Mouse (Mus musculus) MEL (cell line): ENCODE measurements around the gene Fto. TPM values are rescaled to one million over a fixed set of nuclear protein-coding genes. Genes with fewer than 3 reads are reported as not detected.
A peak's percentile ranks its signal among the peaks of the same experiment; 100 is the strongest.

Experiments used
- DNase-seq: peaks from one replicate; pipeline ENCODE4 v3.0.0; 2011; ENCODE audit warnings: low read depth, low spot score
- H3K27ac ChIP-seq: 2 replicates; pipeline ENCODE4 v1.5.1; 2012; ENCODE audit warnings: low read depth, mild to moderate bottlenecking, control low read depth, low read length, moderate library complexity; ENCODE audit not compliant: control insufficient read depth
- H3K27me3 ChIP-seq, 2 experiments: fragments of 150-350 bp in 1 of 2; sonication (generic) in 1 of 2; 2 replicates each; pipeline ENCODE4 v1.6.1; 2012; ENCODE audit warnings: low read length in 2 of 2, mild to moderate bottlenecking in 2 of 2, improper control_type of control experiment in 1 of 2, moderate library complexity in 1 of 2; ENCODE audit not compliant: insufficient read depth in 2 of 2, control insufficient read depth in 1 of 2
- H3K36me3 ChIP-seq, 2 experiments: 2 replicates each; pipeline ENCODE4 v1.6.1; 2012 to 2014; ENCODE audit warnings: low read length in 2 of 2, improper control_type of control experiment in 1 of 2, inconsistent platforms in 1 of 2, mild to moderate bottlenecking in 1 of 2; ENCODE audit not compliant: insufficient read depth in 2 of 2, control insufficient read depth in 1 of 2
- H3K4me1 ChIP-seq, 2 experiments: fragments of 150-350 bp in 1 of 2; sonication (generic) in 1 of 2; 2 replicates each; pipeline ENCODE4 v1.6.1; 2012; ENCODE audit warnings: low read length in 2 of 2, improper control_type of control experiment in 1 of 2, mild to moderate bottlenecking in 1 of 2; ENCODE audit not compliant: insufficient read depth in 2 of 2, control insufficient read depth in 1 of 2
- H3K4me3 ChIP-seq, 2 experiments: fragments of 150-350 bp in 1 of 2; sonication (generic) in 1 of 2; 2 replicates each; pipeline ENCODE4 v1.5.1; 2012; ENCODE audit warnings: low read depth in 2 of 2, low read length in 2 of 2, mild to moderate bottlenecking in 2 of 2, moderate library complexity in 2 of 2, control low read depth in 1 of 2, improper control_type of control experiment in 1 of 2; ENCODE audit not compliant: control insufficient read depth in 1 of 2, insufficient read depth in 1 of 2
- H3K79me2 ChIP-seq: 2 replicates; pipeline ENCODE4 v1.6.1; 2012; ENCODE audit warnings: mild to moderate bottlenecking, low read length, moderate library complexity; ENCODE audit not compliant: control insufficient read depth, poor library complexity, insufficient read depth
- H3K9ac ChIP-seq: 2 replicates; pipeline ENCODE4 v1.6.1; 2012; ENCODE audit warnings: low read depth, mild to moderate bottlenecking, control low read depth, low read length, moderate library complexity; ENCODE audit not compliant: control insufficient read depth, poor library complexity, severe bottlenecking
- H3K9me3 ChIP-seq: fragments of 150-350 bp; sonication (generic); replicated peaks from 2 replicates; pipeline ENCODE4 v1.6.1; 2012; ENCODE audit warnings: mild to moderate bottlenecking, low read length, improper control_type of control experiment, moderate library complexity; ENCODE audit not compliant: insufficient read depth
- CHD1 ChIP-seq: IDR thresholded peaks from 2 replicates; pipeline ENCODE4 v1.6.1; 2012; ENCODE audit warnings: low read depth, mild to moderate bottlenecking, inconsistent platforms, low read length, improper control_type of control experiment
- E2F4 ChIP-seq: IDR thresholded peaks from 2 replicates; pipeline ENCODE4 v1.6.1; 2011; ENCODE audit warnings: low read depth, low read length, improper control_type of control experiment, borderline replicate concordance
- ELF1 ChIP-seq: IDR thresholded peaks from 2 replicates; pipeline ENCODE4 v1.6.1; 2014; ENCODE audit warnings: low read depth, mild to moderate bottlenecking, inconsistent platforms, low read length, improper control_type of control experiment, moderate library complexity
- EP300 ChIP-seq, 2 experiments: IDR thresholded peaks; 2 replicates each; pipeline ENCODE4 v1.6.1; 2011; ENCODE audit warnings: improper control_type of control experiment in 2 of 2, low read length in 2 of 2, low read depth in 1 of 2, mild to moderate bottlenecking in 1 of 2
- ETS1 ChIP-seq: IDR thresholded peaks from 2 replicates; pipeline ENCODE4 v1.6.1; 2012; ENCODE audit warnings: low read depth, mild to moderate bottlenecking, inconsistent platforms, low read length, improper control_type of control experiment, moderate library complexity
- GATA1 ChIP-seq: IDR thresholded peaks from 2 replicates; pipeline ENCODE4 v1.6.1; 2011; ENCODE audit warnings: low read depth, low read length, improper control_type of control experiment
- JUND ChIP-seq: IDR thresholded peaks from 2 replicates; pipeline ENCODE4 v1.6.1; 2011; ENCODE audit warnings: low read depth, mild to moderate bottlenecking, improper control_type of control experiment, low read length
- KAT2A ChIP-seq: conservative IDR thresholded peaks from 2 replicates; pipeline ENCODE4 v1.6.1; 2012; ENCODE audit warnings: low read depth, low read length, improper control_type of control experiment, inconsistent platforms
- MAFK ChIP-seq: IDR thresholded peaks from 2 replicates; pipeline ENCODE4 v1.6.1; 2011; ENCODE audit warnings: low read depth, mild to moderate bottlenecking, low read length, improper control_type of control experiment, borderline replicate concordance
- MAX ChIP-seq: IDR thresholded peaks from 2 replicates; pipeline ENCODE4 v1.6.1; 2011; ENCODE audit warnings: low read length, improper control_type of control experiment
- MAZ ChIP-seq: IDR thresholded peaks from 2 replicates; pipeline ENCODE4 v1.6.1; 2012; ENCODE audit warnings: low read depth, mild to moderate bottlenecking, inconsistent platforms, low read length, improper control_type of control experiment
- MYB ChIP-seq: IDR thresholded peaks from 2 replicates; pipeline ENCODE4 v1.6.1; 2011; ENCODE audit warnings: mild to moderate bottlenecking, low read depth, low read length, improper control_type of control experiment
- NELFE ChIP-seq: IDR thresholded peaks from 2 replicates; pipeline ENCODE4 v1.6.1; 2011; ENCODE audit warnings: low read depth, low read length, improper control_type of control experiment
- NRF1 ChIP-seq: IDR thresholded peaks from 2 replicates; pipeline ENCODE4 v1.6.1; 2014; ENCODE audit warnings: low read depth, mild to moderate bottlenecking, inconsistent platforms, low read length, improper control_type of control experiment, moderate library complexity; ENCODE audit not compliant: poor library complexity, insufficient read depth, severe bottlenecking
- POLR2A ChIP-seq, 2 experiments: IDR thresholded peaks; 2 replicates each; pipeline ENCODE4 v1.6.1; 2011 to 2012; ENCODE audit warnings: low read length in 2 of 2, mild to moderate bottlenecking in 2 of 2, control low read depth in 1 of 2, improper control_type of control experiment in 1 of 2, low read depth in 1 of 2, moderate library complexity in 1 of 2; ENCODE audit not compliant: control insufficient read depth in 1 of 2, insufficient read depth in 1 of 2, poor library complexity in 1 of 2
- POLR2AphosphoS5 ChIP-seq: IDR thresholded peaks from 2 replicates; pipeline ENCODE4 v1.6.1; 2012; ENCODE audit warnings: low read depth, borderline replicate concordance, mild to moderate bottlenecking, inconsistent platforms, low read length, moderate library complexity, mixed read lengths
- RAD21 ChIP-seq: IDR thresholded peaks from 2 replicates; pipeline ENCODE4 v1.6.1; 2011; ENCODE audit warnings: mild to moderate bottlenecking, low read depth, low read length, improper control_type of control experiment
- RCOR1 ChIP-seq: IDR thresholded peaks from 2 replicates; pipeline ENCODE4 v1.6.1; 2012; ENCODE audit warnings: low read depth, mild to moderate bottlenecking, inconsistent platforms, low read length, improper control_type of control experiment
- SMC3 ChIP-seq: IDR thresholded peaks from 2 replicates; pipeline ENCODE4 v1.6.1; 2011; ENCODE audit warnings: low read depth, low read length, improper control_type of control experiment
- TAL1 ChIP-seq: IDR thresholded peaks from 2 replicates; pipeline ENCODE4 v1.6.1; 2012; ENCODE audit warnings: mild to moderate bottlenecking, inconsistent platforms, low read length, moderate library complexity, mixed read lengths
- TCF12 ChIP-seq: IDR thresholded peaks from 2 replicates; pipeline ENCODE4 v1.6.1; 2014; ENCODE audit warnings: low read depth, mild to moderate bottlenecking, inconsistent platforms, low read length, improper control_type of control experiment, moderate library complexity
- UBTF ChIP-seq: IDR thresholded peaks from 2 replicates; pipeline ENCODE4 v1.6.1; 2012; ENCODE audit warnings: low read depth, mild to moderate bottlenecking, inconsistent platforms, low read length, improper control_type of control experiment, moderate library complexity, borderline replicate concordance; ENCODE audit not compliant: insufficient read depth
- USF1 ChIP-seq: IDR thresholded peaks from 2 replicates; pipeline ENCODE4 v1.6.1; 2014; ENCODE audit warnings: low read depth, mild to moderate bottlenecking, inconsistent platforms, low read length, improper control_type of control experiment, moderate library complexity
- USF2 ChIP-seq, 2 experiments: IDR thresholded peaks; 2 replicates each; pipeline ENCODE4 v1.6.1; 2011 to 2012; ENCODE audit warnings: improper control_type of control experiment in 2 of 2, low read length in 2 of 2, borderline replicate concordance in 1 of 2, inconsistent platforms in 1 of 2, low read depth in 1 of 2, mild to moderate bottlenecking in 1 of 2; ENCODE audit not compliant: insufficient read depth in 1 of 2
- ZC3H11A ChIP-seq: IDR thresholded peaks from 2 replicates; pipeline ENCODE4 v1.6.1; 2012; ENCODE audit warnings: low read depth, mild to moderate bottlenecking, inconsistent platforms, low read length, improper control_type of control experiment
- ZKSCAN1 ChIP-seq: IDR thresholded peaks from 2 replicates; pipeline ENCODE4 v1.6.1; 2012; ENCODE audit warnings: low read depth, mild to moderate bottlenecking, inconsistent platforms, low read length, improper control_type of control experiment, moderate library complexity
- ZMIZ1 ChIP-seq: IDR thresholded peaks from 2 replicates; pipeline ENCODE4 v1.6.1; 2012; ENCODE audit warnings: low read depth, mild to moderate bottlenecking, inconsistent platforms, low read length, improper control_type of control experiment, moderate library complexity
- ZNF384 ChIP-seq: IDR thresholded peaks from 2 replicates; pipeline ENCODE4 v1.6.1; 2012; ENCODE audit warnings: low read depth, mild to moderate bottlenecking, inconsistent platforms, low read length, improper control_type of control experiment
- polyA plus RNA-seq, 2 experiments: library from polyadenylated mRNA; stranded (reverse) in 1 of 2; unstranded in 1 of 2; fragments of >175 nt in 1 of 2; fragments of >200 nt in 1 of 2; gene quantifications; 2 replicates each; pipeline versions ENCODE4 v1.2.1 to v1.2.4; 2012; ENCODE audit warnings: low replicate concordance in 2 of 2, low read depth in 1 of 2; ENCODE audit not compliant: insufficient read length in 2 of 2, insufficient read depth in 1 of 2, missing spikeins in 1 of 2
- total RNA-seq: library from RNA; depleted of rRNA; stranded (reverse); fragments of 300-350 nt; gene quantifications from 2 replicates; pipeline ENCODE4 v1.2.3, GENCODE M21; 2012

Gene Fto
- total and polyA plus RNA-seq, 3 experiments, result 13.5 to 41.1 TPM; not detected in 1

- Histone ChIP-seq H3K27me3 (no peaks in the 10 kb centered on the region), H3K9me3 (no peaks in the 10 kb centered on the region), H3K9ac (peak overlapping the region; percentile 64), H3K4me1 (peaks cover 6 to 7% of the 10 kb centered on the region in 2 experiments; a peak in 3 of 4 replicates), H3K79me2 (peaks cover 23% of the 10 kb centered on the region), H3K27ac (peak overlapping the region; percentile 69), H3K36me3 (peaks cover 0 to 17% of the 10 kb centered on the region in 2 experiments; a peak in 3 of 4 replicates), H3K4me3 (peak overlapping the region; percentile 54 to 74)
- peak; percentile 83 for DNase-seq
- TF ChIP-seq GATA1 (peak; percentile 42), NELFE (no peak), MAX (peak; percentile 10; the same call in 1 of the 2 replicates), ETS1 (peak; percentile 67), EP300 (IDR thresholded peaks at IDR 0.05; ENCODE audit: low read depth in 1 of 2, low read length in 2 of 2) (peak in 1 of 2 experiments; percentile 43; a peak in 2 of 4 replicates), TCF12 (0 out of 2 replicates have a peak, but pooled peaks have one; percentile 30), CHD1 (no peak), KAT2A (no peak), TAL1 (no peak), RCOR1 (peak; percentile 24; the same call in 1 of the 2 replicates), MYB (no peak), MAZ (peak; percentile 34; the same call in 1 of the 2 replicates), UBTF (no peak)
Observed at GRCm38 (mm10) chr8:91312342-91312741, 983 bp upstream of the Fto start.

DNA sequence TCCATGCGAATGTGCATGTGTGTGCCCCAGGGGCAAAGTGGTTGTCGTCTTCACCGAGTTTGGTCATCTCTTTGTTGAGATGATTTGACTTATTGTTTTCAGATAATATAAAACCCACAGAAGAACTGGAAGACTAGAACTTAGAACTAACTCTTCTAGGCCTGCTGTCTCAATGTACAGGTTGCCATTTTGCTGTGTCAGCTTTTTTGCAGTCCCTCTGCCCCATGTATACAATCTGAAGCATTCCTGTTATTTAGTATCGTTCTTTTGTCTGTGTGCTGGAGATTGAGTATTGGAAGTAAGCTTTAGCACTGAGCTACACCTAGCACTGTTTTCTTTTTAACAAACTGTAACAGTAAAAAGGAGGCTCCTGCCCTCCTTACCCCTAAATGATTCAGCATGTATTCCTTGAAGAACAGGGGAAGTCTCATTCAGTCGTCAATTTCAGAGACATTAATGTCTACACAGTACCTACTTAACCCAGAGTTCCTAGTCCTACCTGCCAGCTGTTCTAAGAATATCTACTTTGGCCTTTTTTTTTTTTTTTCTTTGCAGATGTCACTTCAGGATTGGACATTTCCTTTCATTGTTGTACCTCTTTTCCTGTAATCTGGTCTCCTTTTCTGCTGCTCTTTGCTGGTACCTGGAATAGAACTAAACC lies 4.4 kb downstream of the Fto start:
- peak; percentile 52 for DNase-seq
- Histone ChIP-seq H3K4me1 (peaks cover 6 to 8% of the 10 kb centered on the region in 2 experiments; a peak in 3 of 4 replicates), H3K27ac (peak overlapping the region; percentile 4; the same call in 1 of the 2 replicates), H3K9ac (no peak overlapping the region), H3K9me3 (no peaks in the 10 kb centered on the region), H3K4me3 (no peak overlapping the region), H3K27me3 (no peaks in the 10 kb centered on the region), H3K36me3 (peaks cover 0 to 24% of the 10 kb centered on the region in 2 experiments; a peak in 3 of 4 replicates), H3K79me2 (peaks cover 44% of the 10 kb centered on the region)
- no peak for TF ChIP-seq USF2 (IDR thresholded peaks at IDR 0.05; ENCODE audit: borderline replicate concordance in 1 of 2, insufficient read depth in 1 of 2, low read depth in 1 of 2, low read length in 2 of 2)
- TF ChIP-seq ZNF384, result no peak
- no peak for TF ChIP-seq ELF1
- TF ChIP-seq NRF1, result no peak
- no peak for TF ChIP-seq USF1
- no peak; the same call in 1 of the 2 replicates for TF ChIP-seq GATA1
- no peak for TF ChIP-seq SMC3
- TF ChIP-seq POLR2AphosphoS5, result no peak
- no peak for TF ChIP-seq RAD21
- TF ChIP-seq CHD1, result no peak
- no peak for TF ChIP-seq TCF12
- no peak for TF ChIP-seq ZC3H11A
- TF ChIP-seq ZKSCAN1, result no peak
- peak in 1 of 2 experiments; percentile 53; a peak in 2 of 4 replicates for TF ChIP-seq EP300 (IDR thresholded peaks at IDR 0.05; ENCODE audit: low read depth in 1 of 2, low read length in 2 of 2)
- no peak for TF ChIP-seq ZMIZ1
- no peak for TF ChIP-seq POLR2A (IDR thresholded peaks at IDR 0.05; ENCODE audit: control insufficient read depth in 1 of 2, insufficient read depth in 1 of 2, low read depth in 1 of 2, low read length in 2 of 2, poor library complexity in 1 of 2)
- TF ChIP-seq UBTF, result no peak
- TF ChIP-seq RCOR1, result no peak
- peak; percentile 98 for TF ChIP-seq MAFK
- TF ChIP-seq E2F4, result no peak
- no peak for TF ChIP-seq JUND
- peak; percentile 30; the same call in 1 of the 2 replicates for TF ChIP-seq TAL1
- peak; percentile 47; the same call in 1 of the 2 replicates for TF ChIP-seq ETS1
